Mouse (Mus musculus) liver, postnatal 0 days (tissue): Measurements from ENCODE around the gene Uqcrc2.

ENCODE experiments used
- CTCF ChIP-seq: sonication (generic); IDR thresholded peaks from 2 replicates; pipeline ENCODE4 v1.5.1; 2016; ENCODE audit warnings: antibody characterized with exemption, low read depth
- EP300 ChIP-seq: IDR thresholded peaks from 2 replicates; pipeline ENCODE4 v1.6.1; 2016; ENCODE audit warnings: antibody characterized with exemption, low read depth, mild to moderate bottlenecking

- TF ChIP-seq CTCF (no peak), EP300 (no peak)
Measured at GRCm38 (mm10) chr7:120635821-120636220, 845 bp downstream of the Uqcrc2 start.
